Mouse (Mus musculus) T-helper 17 cell (primary cell): ENCODE measurements at regions not wholly inside any gene's neighbourhood (a gene's known extent, or its start where the extent isn't known, plus 50 kb on each side); places are given as distances from the start of the nearest gene placed in this dataset.

ENCODE experiments used
- in situ Hi-C, 2 experiments: fragments of 300-600 bp; cut with MboI, MseI; formaldehyde crosslinking; loops; 1 replicate in 1 of 2; 2 replicates in 1 of 2; pipeline ENCODE4 v1.15.1; 2025; ENCODE audit warnings: high pct_unique_total_duplicates in 2 of 2

GRCm38 (mm10) chr19:35258634-35259033 lies 336.5 kb downstream of the Kif20b start:
- in situ Hi-C loops = loop anchor here in 1 of 2 experiments (10.0 kb wide), 1 partner anchor 96 kb away; no protein-coding TSS in a partner anchor

- in situ Hi-C loops = no loop called here
Measured at GRCm38 (mm10) chr19:35263101-35263500, 340.9 kb downstream of the Kif20b start.

- in situ Hi-C loops = loop anchor here in 1 of 2 experiments (10.0 kb wide), 2 partner anchors 194 to 244 kb away; no protein-coding TSS in a partner anchor
Measured at GRCm38 (mm10) chr19:35278395-35278794, 356.2 kb downstream of the Kif20b start.

GRCm38 (mm10) chr19:35282775-35283447 lies 360.8 kb downstream of the Kif20b start:
- in situ Hi-C loops = no loop called here

GRCm38 (mm10) chr19:35298846-35299245 lies 376.7 kb downstream of the Kif20b start:
- in situ Hi-C loops = no loop called here

GRCm38 (mm10) chr19:35302723-35303270 lies 380.6 kb downstream of the Kif20b start:
- in situ Hi-C loops = no loop called here
